Mouse (Mus musculus): Measurements from ENCODE around the gene Phka2. TPM values are rescaled to one million over a fixed set of nuclear protein-coding genes. Genes with fewer than 3 reads are reported as not detected.

Phka2 gene
- 9.4 and 10.8 TPM in 2 replicates for polyA plus RNA-seq (2015; fragmentation: Nextera tagmentation; extraction: Ambion mirVana)

DNA sequence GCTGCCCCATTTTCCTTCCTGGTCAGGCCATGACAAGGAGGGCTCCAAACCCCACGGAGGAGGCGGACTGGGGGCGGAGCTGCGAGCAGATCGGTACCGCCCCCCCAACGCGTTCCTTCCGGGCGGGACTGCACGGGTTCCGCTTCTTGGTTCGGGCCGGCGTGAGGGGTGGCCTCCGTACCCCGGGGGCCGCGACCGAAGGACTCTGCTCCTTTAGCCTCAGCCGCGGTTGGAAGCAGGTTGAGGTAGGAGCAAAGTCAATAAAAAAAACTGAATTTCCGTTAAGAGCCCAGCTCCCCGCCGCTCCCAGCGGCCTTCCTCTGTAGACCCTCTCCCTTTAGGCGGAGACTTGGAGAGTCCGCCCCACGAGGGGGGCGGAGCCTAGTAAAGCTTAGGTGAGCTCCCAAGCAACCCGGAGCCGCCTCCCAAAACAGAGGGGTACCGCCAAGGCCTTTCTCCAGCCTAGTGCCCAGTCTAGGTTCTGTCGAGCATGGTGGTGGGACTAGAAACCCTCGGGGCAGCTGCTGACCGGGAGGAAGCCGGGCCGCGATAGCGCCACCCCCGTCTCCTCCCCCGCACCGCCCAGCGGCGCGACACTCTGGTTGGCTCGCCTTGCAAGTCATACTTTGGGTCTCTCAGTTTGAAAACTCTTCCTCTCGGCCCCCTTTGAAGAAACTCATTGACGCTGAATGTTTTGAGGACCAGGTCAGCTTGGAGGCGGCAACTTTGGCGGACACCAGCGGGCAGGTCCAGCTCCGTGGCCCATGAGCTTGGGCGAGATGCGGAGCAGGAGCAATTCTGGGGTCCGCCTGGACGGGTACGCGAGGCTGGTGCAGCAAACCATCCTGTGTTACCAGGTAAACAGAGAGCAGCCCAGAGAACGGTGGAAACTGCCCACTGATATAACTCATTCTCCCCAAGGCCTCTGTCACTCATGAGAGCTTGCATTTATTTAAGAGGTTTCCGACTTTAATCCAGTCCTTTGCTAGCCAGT lies at the start of gene Phka2:
Gene Phka2, plus strand, starts transcription at position 119 of the 994 bp plus-strand sequence.
- peaks cover 11% of the 10 kb centered on the region; the same call in 1 of the 2 replicates for H3K4me1 ChIP-seq (replicated peaks)
- H3K4me3 ChIP-seq (replicated peaks) = peak within 1 kb of the TSS; percentile 73
- no peaks in the 10 kb centered on the region for H3K36me3 ChIP-seq (replicated peaks)
- peak within 1 kb of the TSS; percentile 66 for H3K9ac ChIP-seq
- peak within 1 kb of the TSS; percentile 69 for H3K4me2 ChIP-seq
- no peaks in the 10 kb centered on the region for H3K9me3 ChIP-seq (replicated peaks)
- ATAC-seq (ENCODE audit: insufficient read depth) = peak; percentile 96
- peak within 1 kb of the TSS; percentile 83 for H3K27ac ChIP-seq (replicated peaks)
- H3K27me3 ChIP-seq = no peaks in the 10 kb centered on the region
- WGBS (ENCODE audit: insufficient replicate concordance) = 15% methylated on average over 61 of the region's 61 CpGs

DNA sequence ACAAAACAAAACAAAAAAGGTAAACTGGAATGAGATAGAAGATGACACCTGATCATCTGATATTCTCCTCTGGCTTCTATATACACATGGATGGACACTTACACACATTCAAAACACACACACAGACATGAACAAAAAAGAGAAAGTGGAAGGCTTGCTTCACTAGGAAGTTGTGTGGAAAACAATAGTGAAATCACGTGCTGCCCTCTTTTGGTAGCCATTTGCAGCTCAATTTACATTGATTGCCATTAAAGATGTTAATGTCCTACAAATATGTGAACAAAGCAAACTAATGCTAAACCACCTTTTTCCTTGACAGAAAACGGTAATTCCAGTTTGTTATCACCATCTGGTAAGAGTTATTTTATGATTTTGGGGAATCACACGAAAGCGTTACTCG lies 46.3 kb upstream of the Phka2 start:
- H3K27ac ChIP-seq (replicated peaks) = no peak overlapping the region
- H3K9ac ChIP-seq = no peak overlapping the region
- no peak overlapping the region for H3K4me3 ChIP-seq (replicated peaks)
- no peaks in the 10 kb centered on the region for H3K4me1 ChIP-seq (replicated peaks)
- no peak overlapping the region for H3K4me2 ChIP-seq
- H3K9me3 ChIP-seq (replicated peaks) = no peaks in the 10 kb centered on the region
- no peak for ATAC-seq (ENCODE audit: insufficient read depth)
- 50% methylated on average over 5 of the region's 5 CpGs for WGBS (ENCODE audit: insufficient replicate concordance)
- H3K27me3 ChIP-seq = no peaks in the 10 kb centered on the region; the same call in 1 of the 2 replicates
- H3K36me3 ChIP-seq (replicated peaks) = no peaks in the 10 kb centered on the region

DNA sequence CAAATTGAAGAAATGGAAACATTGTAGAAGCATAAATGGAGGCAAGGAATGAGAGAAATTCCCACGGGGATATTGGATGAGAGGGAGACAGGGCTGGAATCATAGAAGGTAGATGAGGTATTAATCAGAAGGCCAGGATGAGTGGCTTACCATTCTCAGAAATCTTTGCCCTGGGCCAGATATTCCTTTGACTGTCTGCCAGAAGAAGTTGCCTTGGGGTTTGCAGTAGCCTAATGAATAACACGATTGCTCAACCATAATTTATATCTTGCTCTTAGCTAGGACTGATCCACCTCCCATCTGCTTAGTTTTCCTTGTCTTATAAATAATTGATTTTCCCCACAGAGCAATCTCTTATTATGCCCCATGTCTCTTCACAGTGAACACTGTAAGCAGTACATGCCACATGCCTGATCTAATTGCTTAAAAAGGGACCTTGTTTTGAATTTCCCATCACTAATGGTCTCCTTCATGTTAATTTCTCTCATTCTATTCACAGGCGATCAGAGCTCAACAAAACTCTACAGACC lies 30.6 kb upstream of the Phka2 start:
- 51% methylated on average over 3 of the region's 3 CpGs for WGBS (ENCODE audit: insufficient replicate concordance)
- no peaks in the 10 kb centered on the region; the same call in 1 of the 2 replicates for H3K27me3 ChIP-seq
- H3K9me3 ChIP-seq (replicated peaks) = no peaks in the 10 kb centered on the region
- no peak overlapping the region for H3K4me2 ChIP-seq
- no peak overlapping the region for H3K9ac ChIP-seq
- H3K4me1 ChIP-seq (replicated peaks) = no peaks in the 10 kb centered on the region
- no peak overlapping the region for H3K4me3 ChIP-seq (replicated peaks)
- H3K27ac ChIP-seq (replicated peaks) = no peak overlapping the region
- H3K36me3 ChIP-seq (replicated peaks) = no peaks in the 10 kb centered on the region
- ATAC-seq (ENCODE audit: insufficient read depth) = no peak

DNA sequence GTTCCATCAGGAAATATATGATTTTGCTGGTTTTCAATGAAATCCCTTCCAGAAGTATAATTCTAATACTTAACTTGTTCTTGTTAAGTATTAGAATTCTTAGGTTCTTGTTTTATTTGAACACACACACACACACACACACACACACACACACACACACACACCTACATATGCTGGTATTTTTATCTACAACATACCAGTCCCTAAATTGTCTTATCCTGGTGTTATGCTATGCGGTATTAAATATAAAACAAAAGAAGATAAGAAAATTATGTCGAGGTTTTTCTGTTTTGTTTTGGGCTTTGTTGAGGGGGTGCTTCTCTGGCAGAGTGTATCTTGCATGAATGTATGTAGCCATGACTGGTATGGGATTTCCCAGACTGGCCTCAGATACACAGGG lies 12.2 kb upstream of the Phka2 start:
- Histone ChIP-seq H3K9me3 (replicated peaks) (no peaks in the 10 kb centered on the region), H3K36me3 (replicated peaks) (no peaks in the 10 kb centered on the region), H3K27ac (replicated peaks) (no peak overlapping the region), H3K4me2 (no peak overlapping the region), H3K27me3 (no peaks in the 10 kb centered on the region), H3K9ac (no peak overlapping the region), H3K4me3 (replicated peaks) (no peak overlapping the region), H3K4me1 (replicated peaks) (no peaks in the 10 kb centered on the region)
- WGBS (ENCODE audit: insufficient replicate concordance) = 24% methylated on average over 2 of the region's 2 CpGs
- no peak for ATAC-seq (ENCODE audit: insufficient read depth)

DNA sequence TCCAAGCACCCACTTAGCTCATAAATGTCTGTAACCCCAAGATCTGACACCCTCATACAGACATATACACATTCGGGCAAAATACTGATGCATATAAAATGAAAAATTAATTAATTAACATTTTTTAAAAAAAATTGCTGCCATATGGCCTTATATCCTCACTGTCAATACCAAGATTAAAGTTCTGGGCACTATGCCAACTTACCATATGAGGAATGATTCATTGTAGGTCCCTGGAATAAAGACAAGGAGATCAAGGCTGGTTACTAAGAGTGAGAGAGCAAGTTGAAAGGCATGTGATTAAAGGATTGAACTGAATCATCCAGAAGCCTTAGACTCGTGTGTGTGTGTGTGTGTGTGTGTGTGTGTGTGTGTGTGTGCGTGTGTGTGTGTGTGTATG lies 7.6 kb upstream of the Phka2 start:
- H3K27me3 ChIP-seq = no peaks in the 10 kb centered on the region
- ATAC-seq (ENCODE audit: insufficient read depth) = no peak
- H3K9me3 ChIP-seq (replicated peaks) = no peaks in the 10 kb centered on the region
- no peaks in the 10 kb centered on the region for H3K4me1 ChIP-seq (replicated peaks)
- no peaks in the 10 kb centered on the region for H3K36me3 ChIP-seq (replicated peaks)
- H3K4me2 ChIP-seq = no peak overlapping the region
- H3K4me3 ChIP-seq (replicated peaks) = no peak overlapping the region
- no peak overlapping the region for H3K9ac ChIP-seq
- H3K27ac ChIP-seq (replicated peaks) = no peak overlapping the region
- WGBS (ENCODE audit: insufficient replicate concordance) = 49% methylated on average over 3 of the region's 3 CpGs

DNA sequence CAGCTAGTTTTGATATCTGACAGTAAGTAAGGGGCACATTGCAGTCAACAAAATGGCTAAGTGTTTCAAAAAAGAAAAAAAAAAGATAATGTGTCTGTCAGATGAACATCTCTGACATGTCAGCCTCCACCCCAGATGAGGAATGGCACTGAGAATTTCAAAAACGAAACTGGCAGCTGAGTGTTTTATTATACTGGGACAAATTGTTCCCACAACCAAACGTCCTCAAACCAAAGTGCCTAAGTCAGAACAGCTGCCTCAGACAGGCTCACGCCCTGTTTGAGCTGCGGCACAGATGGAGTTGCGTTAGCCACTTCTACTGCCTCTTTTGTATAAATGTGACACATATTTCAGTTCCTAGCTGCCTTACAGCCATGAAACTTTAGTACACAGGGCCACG lies 7.0 kb upstream of the Phka2 start:
- H3K4me2 ChIP-seq = no peak overlapping the region
- no peak overlapping the region for H3K9ac ChIP-seq
- H3K4me3 ChIP-seq (replicated peaks) = no peak overlapping the region
- ATAC-seq (ENCODE audit: insufficient read depth) = no peak
- WGBS (ENCODE audit: insufficient replicate concordance) = 47% methylated on average over 6 of the region's 6 CpGs
- H3K4me1 ChIP-seq (replicated peaks) = no peaks in the 10 kb centered on the region
- H3K9me3 ChIP-seq (replicated peaks) = no peaks in the 10 kb centered on the region
- H3K27me3 ChIP-seq = no peaks in the 10 kb centered on the region
- H3K27ac ChIP-seq (replicated peaks) = no peak overlapping the region
- H3K36me3 ChIP-seq (replicated peaks) = no peaks in the 10 kb centered on the region

DNA sequence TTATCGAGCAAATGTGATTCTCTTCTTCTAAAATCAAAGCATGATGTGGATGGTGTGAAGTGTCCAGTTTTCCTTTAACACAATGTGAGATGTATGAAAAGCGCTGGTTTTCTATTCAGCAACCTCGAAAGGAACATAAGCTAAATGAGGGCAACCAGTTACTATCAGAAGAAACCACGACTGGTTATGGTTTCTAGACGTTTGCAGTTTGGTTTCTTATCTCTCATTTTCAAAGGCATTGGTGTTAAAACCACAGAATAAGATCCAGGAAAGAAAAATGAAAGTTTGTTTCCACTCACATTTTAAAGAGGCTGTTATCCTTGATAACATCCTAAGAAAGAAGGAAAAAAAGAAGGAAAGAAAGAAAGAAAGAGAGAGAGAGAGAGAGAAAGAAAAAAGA lies 5.5 kb upstream of the Phka2 start:
- no peak overlapping the region for H3K4me3 ChIP-seq (replicated peaks)
- H3K9ac ChIP-seq = no peak overlapping the region
- WGBS (ENCODE audit: insufficient replicate concordance) = 28% methylated on average over 5 of the region's 5 CpGs
- no peaks in the 10 kb centered on the region for H3K36me3 ChIP-seq (replicated peaks)
- H3K9me3 ChIP-seq (replicated peaks) = no peaks in the 10 kb centered on the region
- no peak overlapping the region for H3K27ac ChIP-seq (replicated peaks)
- peak overlapping the region; percentile 20 for H3K4me2 ChIP-seq
- no peaks in the 10 kb centered on the region for H3K27me3 ChIP-seq
- ATAC-seq (ENCODE audit: insufficient read depth) = no peak
- H3K4me1 ChIP-seq (replicated peaks) = peaks cover 2% of the 10 kb centered on the region; the same call in 1 of the 2 replicates

DNA sequence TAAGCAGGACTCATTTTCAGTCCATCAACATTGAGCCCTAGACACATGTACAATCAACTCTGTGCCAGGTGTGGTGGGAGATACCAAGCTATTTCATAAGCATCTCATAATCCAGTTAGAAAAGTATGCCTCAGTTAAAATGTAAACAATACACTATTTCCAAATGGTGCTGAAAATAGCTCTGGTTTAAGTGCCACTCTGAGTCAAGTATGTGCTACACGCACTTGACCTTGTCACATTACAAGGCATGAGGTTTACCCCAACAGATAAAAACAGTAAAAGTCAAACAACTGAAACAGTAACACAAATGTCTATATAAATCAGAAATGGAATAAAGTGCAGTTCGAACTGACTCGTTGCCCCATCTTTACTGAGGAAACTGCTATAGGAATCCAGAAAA lies 871 bp upstream of the Phka2 start:
- no peak for ATAC-seq (ENCODE audit: insufficient read depth)
- H3K27ac ChIP-seq (replicated peaks) = no peak overlapping the region
- 68% methylated on average over 3 of the region's 3 CpGs for WGBS (ENCODE audit: insufficient replicate concordance)
- no peaks in the 10 kb centered on the region for H3K27me3 ChIP-seq
- no peaks in the 10 kb centered on the region for H3K36me3 ChIP-seq (replicated peaks)
- H3K9me3 ChIP-seq (replicated peaks) = no peaks in the 10 kb centered on the region
- H3K9ac ChIP-seq = no peak overlapping the region
- H3K4me3 ChIP-seq (replicated peaks) = no peak overlapping the region
- peaks cover 11% of the 10 kb centered on the region; the same call in 1 of the 2 replicates for H3K4me1 ChIP-seq (replicated peaks)
- H3K4me2 ChIP-seq = no peak overlapping the region

DNA sequence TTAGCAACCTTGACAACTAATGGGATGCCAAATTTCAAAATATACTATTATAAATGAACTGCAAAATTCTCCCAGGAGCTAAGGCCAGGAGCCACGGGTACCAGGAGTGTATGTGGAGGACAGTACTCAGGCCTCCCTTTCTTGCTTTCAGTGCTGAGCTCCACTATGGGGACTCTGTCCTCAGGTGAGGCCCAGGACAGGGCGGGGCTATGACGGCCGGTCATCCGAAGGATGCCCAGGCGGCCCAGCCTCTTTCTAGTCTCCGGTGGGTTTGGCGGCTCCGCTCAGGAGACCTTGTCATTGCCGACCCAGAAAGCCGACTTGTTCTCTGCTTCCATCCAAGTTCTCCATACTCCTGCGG lies 299 bp upstream of the Phka2 start:
- H3K36me3 ChIP-seq (replicated peaks) = no peaks in the 10 kb centered on the region
- WGBS (ENCODE audit: insufficient replicate concordance) = 11% methylated on average over 12 of the region's 12 CpGs

DNA sequence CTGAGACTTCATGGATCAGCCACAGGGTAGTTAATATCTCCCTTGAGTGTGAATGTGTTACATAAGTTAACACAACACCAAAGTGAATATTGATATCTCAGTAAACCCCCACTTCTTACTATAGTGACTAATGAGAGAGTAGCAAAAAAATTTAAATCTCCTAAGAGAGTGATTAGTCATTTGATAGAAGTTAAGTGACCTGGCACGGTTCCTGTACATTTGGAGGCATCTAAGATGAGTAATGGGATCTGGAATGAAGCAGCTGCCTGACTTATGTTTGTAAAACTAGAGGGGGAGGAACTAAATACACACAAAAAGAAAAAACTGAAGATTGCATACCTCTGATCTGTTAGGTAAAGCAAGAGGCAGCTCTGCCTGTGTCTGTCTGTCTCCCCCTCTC lies 7.1 kb downstream of the Phka2 start:
- WGBS (ENCODE audit: insufficient replicate concordance) = 57% methylated on average over 1 of the region's 1 CpGs
- H3K4me3 ChIP-seq (replicated peaks) = no peak overlapping the region

More for the DNA sequence above, 299 bp upstream of the Phka2 start:
- peak; percentile 73 for ATAC-seq (ENCODE audit: insufficient read depth)
- Histone ChIP-seq H3K9ac (peak overlapping the region; percentile 66), H3K4me2 (peak overlapping the region; percentile 69), H3K9me3 (replicated peaks) (no peaks in the 10 kb centered on the region), H3K4me1 (replicated peaks) (peaks cover 11% of the 10 kb centered on the region; the same call in 1 of the 2 replicates), H3K27me3 (no peaks in the 10 kb centered on the region), H3K27ac (replicated peaks) (peak overlapping the region; percentile 83; the same call in 1 of the 2 replicates), H3K4me3 (replicated peaks) (peak overlapping the region; percentile 73)

DNA sequence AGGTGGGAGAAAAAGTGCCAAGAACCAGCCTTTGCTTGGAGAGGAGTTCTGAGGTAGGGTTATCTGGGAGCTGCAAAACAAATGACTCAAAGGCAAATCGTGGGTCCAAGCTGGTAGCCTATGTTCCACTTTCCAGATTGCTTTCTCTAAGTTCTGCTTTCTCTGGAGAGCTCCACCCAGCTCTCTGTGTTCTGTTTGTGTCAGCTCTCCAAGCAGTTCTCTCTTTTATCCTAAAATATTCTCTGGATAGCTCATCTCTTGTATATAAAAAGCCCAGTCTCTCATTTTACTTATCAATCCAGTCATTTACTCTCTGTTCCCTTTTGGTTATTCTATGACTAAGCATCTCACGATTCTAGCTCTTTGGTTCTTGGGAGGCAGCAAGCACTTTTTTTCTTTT lies 8.2 kb downstream of the Phka2 start:
- ATAC-seq (ENCODE audit: insufficient read depth) = no peak
- Histone ChIP-seq H3K27me3 (no peaks in the 10 kb centered on the region), H3K9me3 (replicated peaks) (no peaks in the 10 kb centered on the region), H3K9ac (no peak overlapping the region), H3K4me2 (no peak overlapping the region), H3K27ac (replicated peaks) (no peak overlapping the region), H3K4me1 (replicated peaks) (no peaks in the 10 kb centered on the region; the same call in 1 of the 2 replicates), H3K36me3 (replicated peaks) (no peaks in the 10 kb centered on the region), H3K4me3 (replicated peaks) (no peak overlapping the region)
- 28% methylated on average over 2 of the region's 2 CpGs for WGBS (ENCODE audit: insufficient replicate concordance)

More for the DNA sequence above, 7.1 kb downstream of the Phka2 start:
- no peak overlapping the region for H3K4me2 ChIP-seq
- no peak overlapping the region for H3K27ac ChIP-seq (replicated peaks)
- no peak for ATAC-seq (ENCODE audit: insufficient read depth)
- no peaks in the 10 kb centered on the region for H3K9me3 ChIP-seq (replicated peaks)
- H3K9ac ChIP-seq = no peak overlapping the region
- no peaks in the 10 kb centered on the region for H3K27me3 ChIP-seq
- H3K36me3 ChIP-seq (replicated peaks) = no peaks in the 10 kb centered on the region
- H3K4me1 ChIP-seq (replicated peaks) = no peaks in the 10 kb centered on the region; the same call in 1 of the 2 replicates
